Mouse (Mus musculus) cerebellum, adult 2 months (tissue): ENCODE measurements around the gene Mybl2.

Experiments used
- CTCF ChIP-seq: fragments of 200-500 bp; IDR thresholded peaks from 2 replicates; pipeline ENCODE4 v1.5.1; 2011; ENCODE audit warnings: low read depth, mild to moderate bottlenecking, control low read depth, low read length, moderate library complexity, borderline replicate concordance; ENCODE audit not compliant: insufficient read depth
- POLR2A ChIP-seq: fragments of 200-500 bp; IDR thresholded peaks from 2 replicates; pipeline ENCODE4 v1.6.1; 2011; ENCODE audit warnings: low read length, control low read depth, borderline replicate concordance; ENCODE audit not compliant: insufficient read depth

- no peak for TF ChIP-seq POLR2A
- no peak for TF ChIP-seq CTCF
Measured at GRCm38 (mm10) chr2:163130837-163131236, 76.3 kb downstream of the Mybl2 start.
